Mouse (Mus musculus): ENCODE results near the gene Ehhadh. TPM values are rescaled to one million over a fixed set of nuclear protein-coding genes. Genes with fewer than 3 reads are reported as not detected.

Gene Ehhadh
- total and polyA plus RNA-seq, 3 experiments, result 5.3 to 6.6 TPM; not detected in 1

- TF ChIP-seq USF1 (IDR thresholded peaks at IDR 0.05; ENCODE audit: low read depth, low read length), result no peak
- no peak for TF ChIP-seq MYB (IDR thresholded peaks at IDR 0.05; ENCODE audit: low read depth, low read length)
- no peak for TF ChIP-seq RCOR1 (IDR thresholded peaks at IDR 0.05; ENCODE audit: low read depth, low read length)
- TF ChIP-seq TBP (IDR thresholded peaks at IDR 0.05; ENCODE audit: low read depth, low read length), result no peak
- no peak for TF ChIP-seq NELFE (IDR thresholded peaks at IDR 0.05; ENCODE audit: low read depth, low read length)
- no peak for TF ChIP-seq CHD2 (IDR thresholded peaks at IDR 0.05; ENCODE audit: low read length)
- TF ChIP-seq POLR2AphosphoS5 (IDR thresholded peaks at IDR 0.05; ENCODE audit: borderline replicate concordance, low read depth, low read length), result no peak
- TF ChIP-seq EP300 (IDR thresholded peaks at IDR 0.05; ENCODE audit: low read depth in 1 of 2, low read length in 2 of 2), result no peak
- TF ChIP-seq ETS1 (IDR thresholded peaks at IDR 0.05; ENCODE audit: low read depth, low read length), result 0 out of 2 replicates have a peak, but pooled peaks have one; percentile 24
- no peak; the same call in 1 of the 2 replicates for TF ChIP-seq MAX (IDR thresholded peaks at IDR 0.05; ENCODE audit: low read length)
- no peak for TF ChIP-seq POLR2A (IDR thresholded peaks at IDR 0.05; ENCODE audit: control insufficient read depth in 1 of 2, insufficient read depth in 1 of 2, low read depth in 1 of 2, low read length in 2 of 2, poor library complexity in 1 of 2)
- TF ChIP-seq HCFC1 (IDR thresholded peaks at IDR 0.05; ENCODE audit: low read depth, low read length), result 0 out of 2 replicates have a peak, but pooled peaks have one; percentile 14
- TF ChIP-seq CHD1 (IDR thresholded peaks at IDR 0.05; ENCODE audit: low read depth, low read length), result no peak
- TF ChIP-seq ZMIZ1 (IDR thresholded peaks at IDR 0.05; ENCODE audit: low read depth, low read length), result no peak
- peak; percentile 83 for TF ChIP-seq RAD21 (IDR thresholded peaks at IDR 0.05; ENCODE audit: low read depth, low read length)
- TF ChIP-seq MYC (IDR thresholded peaks at IDR 0.05; ENCODE audit: low read depth, low read length), result 0 out of 2 replicates have a peak, but pooled peaks have one; percentile 55
- TF ChIP-seq NRF1 (IDR thresholded peaks at IDR 0.05; ENCODE audit: insufficient read depth, low read depth, low read length, poor library complexity, severe bottlenecking), result no peak
- TF ChIP-seq TAL1 (IDR thresholded peaks at IDR 0.05; ENCODE audit: low read length), result no peak
- TF ChIP-seq GATA1 (IDR thresholded peaks at IDR 0.05; ENCODE audit: low read depth, low read length), result no peak; the same call in 1 of the 2 replicates
- no peak for TF ChIP-seq MAZ (IDR thresholded peaks at IDR 0.05; ENCODE audit: low read depth, low read length)
- TF ChIP-seq POLR2AphosphoS2 (IDR thresholded peaks at IDR 0.05; ENCODE audit: low read length), result no peak
Measured at GRCm38 (mm10) chr16:21727897-21728364, 59.7 kb downstream of the Ehhadh start (continued).

DNA sequence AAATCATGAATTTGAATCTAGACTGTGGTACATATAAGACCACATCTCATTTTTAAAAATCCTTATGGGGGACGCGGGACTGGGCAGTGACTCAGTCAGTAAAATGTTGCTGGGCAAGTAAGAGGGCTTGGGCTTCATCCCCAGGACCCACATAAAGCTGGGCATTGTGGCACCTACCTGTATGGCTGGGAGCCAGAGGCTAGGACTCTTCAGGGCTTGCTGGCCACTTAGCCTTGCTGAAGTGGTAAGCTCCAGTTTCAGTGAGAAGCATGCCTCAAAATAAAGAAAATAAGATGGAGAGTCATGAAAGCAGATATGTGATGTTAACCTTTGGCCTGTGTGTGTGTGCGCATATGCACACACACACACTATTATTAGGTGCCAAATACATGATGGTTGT lies 60.2 kb downstream of the Ehhadh start:
- Histone ChIP-seq H3K9me3 (replicated peaks; ENCODE audit: insufficient read depth, low read length) (no peaks in the 10 kb centered on the region), H3K4me1 (ENCODE audit: control insufficient read depth in 1 of 2, insufficient read depth in 2 of 2, low read length in 2 of 2) (peaks cover 0 to 3% of the 10 kb centered on the region in 2 experiments; a peak in 2 of 4 replicates), H3K27ac (ENCODE audit: control insufficient read depth, low read depth, low read length) (no peak overlapping the region), H3K4me3 (ENCODE audit: control insufficient read depth in 1 of 2, insufficient read depth in 1 of 2, low read depth in 2 of 2, low read length in 2 of 2) (no peak overlapping the region), H3K9ac (ENCODE audit: control insufficient read depth, low read depth, low read length, poor library complexity, severe bottlenecking) (no peak overlapping the region), H3K27me3 (ENCODE audit: control insufficient read depth in 1 of 2, insufficient read depth in 2 of 2, low read length in 2 of 2) (peaks cover 0 to 2% of the 10 kb centered on the region in 2 experiments; a peak in 2 of 4 replicates), H3K36me3 (ENCODE audit: control insufficient read depth in 1 of 2, insufficient read depth in 2 of 2, low read length in 2 of 2) (peaks cover 0 to 2% of the 10 kb centered on the region in 2 experiments; a peak in 1 of 4 replicates), H3K79me2 (ENCODE audit: control insufficient read depth, insufficient read depth, low read length, poor library complexity) (no peaks in the 10 kb centered on the region)
- no peak for DNase-seq (ENCODE audit: low read depth, low spot score)
- TF ChIP-seq E2F4 (IDR thresholded peaks at IDR 0.05; ENCODE audit: borderline replicate concordance, low read depth, low read length), result no peak
- TF ChIP-seq MYC (IDR thresholded peaks at IDR 0.05; ENCODE audit: low read depth, low read length), result no peak
- no peak for TF ChIP-seq EP300 (IDR thresholded peaks at IDR 0.05; ENCODE audit: low read depth in 1 of 2, low read length in 2 of 2)
- TF ChIP-seq JUND (IDR thresholded peaks at IDR 0.05; ENCODE audit: low read depth, low read length), result no peak
- TF ChIP-seq ZKSCAN1 (IDR thresholded peaks at IDR 0.05; ENCODE audit: low read depth, low read length), result no peak
- no peak for TF ChIP-seq BHLHE40 (IDR thresholded peaks at IDR 0.05; ENCODE audit: borderline replicate concordance, low read depth, low read length)
- TF ChIP-seq ETS1 (IDR thresholded peaks at IDR 0.05; ENCODE audit: low read depth, low read length), result no peak
- no peak for TF ChIP-seq MAX (IDR thresholded peaks at IDR 0.05; ENCODE audit: low read length)
- no peak for TF ChIP-seq GATA1 (IDR thresholded peaks at IDR 0.05; ENCODE audit: low read depth, low read length)
- no peak for TF ChIP-seq NRF1 (IDR thresholded peaks at IDR 0.05; ENCODE audit: insufficient read depth, low read depth, low read length, poor library complexity, severe bottlenecking)
- TF ChIP-seq ZNF384 (IDR thresholded peaks at IDR 0.05; ENCODE audit: low read depth, low read length), result no peak
- no peak for TF ChIP-seq MYB (IDR thresholded peaks at IDR 0.05; ENCODE audit: low read depth, low read length)
- no peak for TF ChIP-seq HCFC1 (IDR thresholded peaks at IDR 0.05; ENCODE audit: low read depth, low read length)
- TF ChIP-seq MAZ (IDR thresholded peaks at IDR 0.05; ENCODE audit: low read depth, low read length), result no peak
- no peak for TF ChIP-seq MXI1 (IDR thresholded peaks at IDR 0.05; ENCODE audit: low read depth, low read length)
- TF ChIP-seq ZC3H11A (IDR thresholded peaks at IDR 0.05; ENCODE audit: low read depth, low read length), result no peak
- no peak for TF ChIP-seq RAD21 (IDR thresholded peaks at IDR 0.05; ENCODE audit: low read depth, low read length)

All from MEL (cell line).